Mouse (Mus musculus) forebrain, embryonic 16.5 days (tissue): Measurements from ENCODE around the gene Gucd1. TPM values are rescaled to one million over a fixed set of nuclear protein-coding genes. Genes with fewer than 3 reads are reported as not detected.
A peak's percentile ranks its signal among the peaks of the same experiment; 100 is the strongest.
"Not testable (repeated sequence)": the region's sequence is repeated elsewhere in the genome, so short reads cannot be mapped to it uniquely, and the experiment has no call there.

Source experiments
- ATAC-seq: fragments of 200-750 bp; cut with Nextera tagmentation; 2 replicates; pipeline ENCODE4 v1.8.0; 2017; ENCODE audit warnings: mild to moderate bottlenecking, moderate library complexity
- H3K27ac ChIP-seq: fragments of 300-500 bp; sonication (generic); 2 replicates; pipeline ENCODE4 v1.5.1; 2014; ENCODE audit warnings: low read length, control low read depth
- H3K27me3 ChIP-seq: fragments of 300-500 bp; sonication (generic); replicated peaks from 2 replicates; pipeline ENCODE4 v1.6.1; 2014; ENCODE audit warnings: low read length; ENCODE audit not compliant: control insufficient read depth, insufficient read depth
- H3K36me3 ChIP-seq: fragments of 300-500 bp; sonication (generic); 2 replicates; pipeline ENCODE4 v1.6.1; 2014; ENCODE audit not compliant: control insufficient read depth, insufficient read depth
- H3K4me1 ChIP-seq: fragments of 300-500 bp; sonication (generic); replicated peaks from 2 replicates; pipeline ENCODE4 v1.6.1; 2014; ENCODE audit warnings: low read length; ENCODE audit not compliant: control insufficient read depth, insufficient read depth
- H3K4me2 ChIP-seq: fragments of 300-500 bp; sonication (generic); 2 replicates; pipeline ENCODE4 v1.6.1; 2014; ENCODE audit warnings: mild to moderate bottlenecking, low read length, control low read depth
- H3K4me3 ChIP-seq: fragments of 300-500 bp; sonication (generic); replicated peaks from 2 replicates; pipeline ENCODE4 v1.5.1; 2014; ENCODE audit warnings: mild to moderate bottlenecking, low read length, control low read depth
- H3K9ac ChIP-seq: fragments of 300-500 bp; sonication (generic); replicated peaks from 2 replicates; pipeline ENCODE4 v1.6.1; 2014; ENCODE audit warnings: low read depth, low read length, control low read depth
- H3K9me3 ChIP-seq: fragments of 300-500 bp; sonication (generic); 2 replicates; pipeline ENCODE4 v1.6.1; 2016; ENCODE audit warnings: low read length; ENCODE audit not compliant: control insufficient read depth
- WGBS: fragments of 180-500 bp; shearing (Covaris S2); extraction: QIAGEN DNeasy Blood & Tissue Kit; methylation state at CpG from one replicate; pipeline ENCODE4 v1.1.7; 2014; 5-methylcytosine and 5-hydroxymethylcytosine counted together
- polyA plus RNA-seq: library from polyadenylated mRNA; unstranded; fragments of >200 nt; fragmentation: Nextera tagmentation; extraction: Ambion mirVana; gene quantifications from 2 replicates; pipeline ENCODE4 v1.2.1, GENCODE M21; 2015

Gene Gucd1
- polyA plus RNA-seq, 1 experiment from 2014 or later, result 22.2 TPM

GRCm38 (mm10) chr10:75418747-75419146 lies 99.0 kb downstream of the Gucd1 start:
- Histone ChIP-seq H3K27ac (no peak overlapping the region), H3K4me3 (no peak overlapping the region), H3K27me3 (no peaks in the 10 kb centered on the region), H3K4me1 (no peaks in the 10 kb centered on the region), H3K4me2 (no peak overlapping the region), H3K9ac (no peak overlapping the region), H3K9me3 (no peaks in the 10 kb centered on the region), H3K36me3 (no peaks in the 10 kb centered on the region)
- no peak for ATAC-seq
- 59% methylated on average over 4 of the region's 4 CpGs for WGBS

GRCm38 (mm10) chr10:75417363-75418042 lies 100.3 kb downstream of the Gucd1 start:
- Histone ChIP-seq H3K4me2 (no peak overlapping the region), H3K27ac (no peak overlapping the region), H3K9me3 (no peaks in the 10 kb centered on the region), H3K9ac (no peak overlapping the region), H3K36me3 (no peaks in the 10 kb centered on the region), H3K27me3 (no peaks in the 10 kb centered on the region), H3K4me1 (peaks cover 4% of the 10 kb centered on the region), H3K4me3 (no peak overlapping the region)
- WGBS, result 97% methylated on average over 8 of the region's 8 CpGs
- ATAC-seq, result no peak

- H3K36me3 ChIP-seq, result no peaks in the 10 kb centered on the region
- H3K4me3 ChIP-seq, result no peak overlapping the region
- H3K4me2 ChIP-seq, result no peak overlapping the region
- no peak overlapping the region for H3K9ac ChIP-seq
- no peak overlapping the region for H3K27ac ChIP-seq
- no peak for ATAC-seq
- peaks cover 9% of the 10 kb centered on the region for H3K4me1 ChIP-seq
- WGBS, result 89% methylated on average over 7 of the region's 7 CpGs
- H3K27me3 ChIP-seq, result no peaks in the 10 kb centered on the region
- H3K9me3 ChIP-seq, result no peaks in the 10 kb centered on the region
These were observed 102.8 kb downstream of the Gucd1 start for GRCm38 (mm10) chr10:75414925-75415324.

- WGBS, result 38% methylated on average over 27 of the region's 27 CpGs
- H3K27ac ChIP-seq, result no peak overlapping the region
- H3K9ac ChIP-seq, result peak overlapping the region; percentile 39; the same call in 1 of the 2 replicates
- H3K4me1 ChIP-seq, result peaks cover 9% of the 10 kb centered on the region
- H3K36me3 ChIP-seq, result no peaks in the 10 kb centered on the region
- no peak overlapping the region; the same call in 1 of the 2 replicates for H3K4me3 ChIP-seq
- no peaks in the 10 kb centered on the region for H3K27me3 ChIP-seq
- no peak for ATAC-seq
- H3K9me3 ChIP-seq, result no peaks in the 10 kb centered on the region
- H3K4me2 ChIP-seq, result peak overlapping the region; percentile 40
These were observed 105.4 kb downstream of the Gucd1 start for GRCm38 (mm10) chr10:75412114-75413103.

GRCm38 (mm10) chr10:75411343-75412113 lies 106.2 kb downstream of the Gucd1 start:
- peak; percentile 85 for ATAC-seq
- not testable (repeated sequence) for H3K9ac ChIP-seq, H3K4me3 ChIP-seq, H3K4me2 ChIP-seq, H3K36me3 ChIP-seq, H3K27me3 ChIP-seq, H3K4me1 ChIP-seq, H3K9me3 ChIP-seq
- peak overlapping the region; percentile 9; the same call in 1 of the 2 replicates for H3K27ac ChIP-seq
- WGBS, result 32% methylated on average over 8 of the region's 10 CpGs

DNA sequence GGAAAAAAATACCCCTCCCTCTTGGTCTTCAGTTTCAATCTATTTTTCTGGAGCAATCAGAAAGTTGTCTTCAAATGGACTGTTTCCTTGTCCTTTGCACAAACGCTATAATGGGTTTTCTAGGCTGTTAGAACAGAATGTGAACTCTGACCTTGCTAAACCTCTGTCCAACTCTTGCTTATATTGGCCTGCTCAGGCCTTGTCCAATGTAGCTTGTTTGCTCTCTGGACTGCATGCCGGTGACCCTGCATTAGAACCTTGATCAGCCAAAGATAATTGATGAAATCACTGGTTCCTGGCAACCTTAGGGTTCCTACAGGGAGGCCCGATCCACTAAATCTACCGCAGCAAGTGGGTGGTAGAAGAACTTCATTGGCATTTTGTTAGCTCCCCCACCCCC lies 110.0 kb downstream of the Gucd1 start:
- no peak overlapping the region for H3K4me2 ChIP-seq
- no peaks in the 10 kb centered on the region for H3K9me3 ChIP-seq
- peaks cover 7% of the 10 kb centered on the region for H3K4me1 ChIP-seq
- H3K27ac ChIP-seq, result no peak overlapping the region
- no peak for ATAC-seq
- no peaks in the 10 kb centered on the region for H3K36me3 ChIP-seq
- H3K9ac ChIP-seq, result no peak overlapping the region
- H3K27me3 ChIP-seq, result no peaks in the 10 kb centered on the region
- 85% methylated on average over 4 of the region's 4 CpGs for WGBS
- no peak overlapping the region for H3K4me3 ChIP-seq

- no peaks in the 10 kb centered on the region for H3K36me3 ChIP-seq
- WGBS, result 36% methylated on average over 13 of the region's 13 CpGs
- H3K27ac ChIP-seq, result no peak overlapping the region
- no peaks in the 10 kb centered on the region for H3K9me3 ChIP-seq
- H3K4me3 ChIP-seq, result no peak overlapping the region
- no peak overlapping the region for H3K4me2 ChIP-seq
- H3K4me1 ChIP-seq, result no peaks in the 10 kb centered on the region; the same call in 1 of the 2 replicates
- no peaks in the 10 kb centered on the region for H3K27me3 ChIP-seq
- H3K9ac ChIP-seq, result no peak overlapping the region
- ATAC-seq, result no peak
These were observed 111.0 kb downstream of the Gucd1 start for GRCm38 (mm10) chr10:75406755-75407154.

- 91% methylated on average over 8 of the region's 8 CpGs for WGBS
- no peaks in the 10 kb centered on the region for H3K27me3 ChIP-seq
- H3K9ac ChIP-seq, result no peak overlapping the region
- H3K4me2 ChIP-seq, result no peak overlapping the region
- no peak overlapping the region for H3K4me3 ChIP-seq
- no peak overlapping the region for H3K27ac ChIP-seq
- H3K9me3 ChIP-seq, result no peaks in the 10 kb centered on the region
- H3K36me3 ChIP-seq, result no peaks in the 10 kb centered on the region
- ATAC-seq, result no peak
- H3K4me1 ChIP-seq, result no peaks in the 10 kb centered on the region; the same call in 1 of the 2 replicates
These were observed 111.9 kb downstream of the Gucd1 start for GRCm38 (mm10) chr10:75405916-75406315.

GRCm38 (mm10) chr10:75400958-75401357 lies 116.8 kb downstream of the Gucd1 start, which contains the start of gene Upb1:
Gene Upb1, plus strand, starts transcription at chr10:75401115.
- H3K36me3 ChIP-seq, result no peaks in the 10 kb centered on the region
- H3K9me3 ChIP-seq, result no peaks in the 10 kb centered on the region
- peaks cover 4% of the 10 kb centered on the region for H3K4me1 ChIP-seq
- no peak within 1 kb of the TSS for H3K4me3 ChIP-seq
- no peak within 1 kb of the TSS for H3K4me2 ChIP-seq
- no peak for ATAC-seq
- no peak within 1 kb of the TSS for H3K27ac ChIP-seq
- H3K9ac ChIP-seq, result no peak within 1 kb of the TSS
- H3K27me3 ChIP-seq, result no peaks in the 10 kb centered on the region
- whole genome bisulfite sequencing, result 87% methylated on average over 4 of the region's 4 CpGs
